Mouse (Mus musculus): ENCODE measurements around the gene Lhfp.
A peak's percentile ranks its signal among the peaks of the same experiment; 100 is the strongest.

Gene Lhfp

DNA sequence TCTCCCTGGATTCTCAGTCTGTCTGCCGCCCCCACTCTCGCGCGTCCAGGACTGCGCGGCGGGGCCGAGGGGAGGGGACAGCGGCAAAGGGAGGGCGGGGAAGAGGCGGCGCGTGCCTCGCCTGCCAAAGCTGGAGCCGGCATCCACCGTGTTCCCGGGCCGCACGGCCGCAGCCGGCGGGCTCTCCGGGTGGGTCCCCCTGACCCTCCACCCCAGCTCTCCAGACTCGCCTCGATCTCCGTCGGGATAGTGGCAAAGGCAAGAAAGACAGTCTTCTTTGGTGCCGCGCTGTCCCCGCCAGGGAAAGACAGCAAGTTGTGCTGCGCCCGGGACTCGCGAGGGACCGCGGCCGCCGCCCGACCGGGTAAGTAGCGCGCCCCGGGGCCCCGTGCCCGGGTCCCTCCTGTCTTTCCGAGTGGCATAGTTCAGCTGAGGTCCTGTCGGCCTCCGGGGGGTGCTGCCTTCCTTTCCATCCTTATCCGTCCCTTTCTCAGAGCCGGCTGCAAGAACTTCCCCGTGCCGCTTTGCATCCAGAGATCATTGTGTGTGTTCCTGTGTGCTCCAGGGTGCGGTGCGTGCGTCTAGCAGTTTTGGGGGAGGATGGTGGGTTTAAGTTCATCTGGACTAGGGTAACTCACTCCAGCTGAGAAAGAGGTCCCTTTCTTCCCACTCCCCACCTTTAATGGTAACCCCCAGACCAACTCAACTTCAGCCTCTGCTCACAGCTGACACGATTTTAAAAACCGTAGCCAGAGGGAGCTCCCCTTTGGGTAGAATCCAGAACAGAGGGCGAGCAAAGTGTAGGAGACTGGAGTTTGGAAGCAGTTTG lies at the start of gene Lhfp:
Gene Lhfp (plus strand): TSS at position 118 of the 829 bp plus-strand sequence.
- DNase-seq (ENCODE audit: low spot score): peak; percentile 43

DNA sequence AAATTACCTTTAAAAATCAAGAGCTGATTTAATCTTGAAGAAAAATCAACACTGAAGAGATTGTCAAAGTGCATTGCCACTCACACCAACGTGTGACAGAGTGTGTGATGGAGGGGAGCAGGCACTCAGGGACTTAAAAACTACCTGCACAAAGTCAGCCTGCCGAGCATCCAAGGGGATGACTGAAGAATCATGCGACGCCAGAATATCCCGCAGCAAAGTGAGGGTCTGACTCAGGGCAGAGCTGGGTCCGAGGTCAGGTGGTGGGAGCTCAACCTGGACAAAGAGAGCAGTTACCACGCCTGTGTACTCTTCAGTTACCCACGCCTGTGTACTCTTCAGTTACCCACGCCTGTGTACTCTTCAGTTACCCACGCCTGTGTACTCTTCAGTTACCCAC lies 48.0 kb upstream of the Lhfp start:
- DNase-seq (ENCODE audit: low spot score): no peak

DNA sequence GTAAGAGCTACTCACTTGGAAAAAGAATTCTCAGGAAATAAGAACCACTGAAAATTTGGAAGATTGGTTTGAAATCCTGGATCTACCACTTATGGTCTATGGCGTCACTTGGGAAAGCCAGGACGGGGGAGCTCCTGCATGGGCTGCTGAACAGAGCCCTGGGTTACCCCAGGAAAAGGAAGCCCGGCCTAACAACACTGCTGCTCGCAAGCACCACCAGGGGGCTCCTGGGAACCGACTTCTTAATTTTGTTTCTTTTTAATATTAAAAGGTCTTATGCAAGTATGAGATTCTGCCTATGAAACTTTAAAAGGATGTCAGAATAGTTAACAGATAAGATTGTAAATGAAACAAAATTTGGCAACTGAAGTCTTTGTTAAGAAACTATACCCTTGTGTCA lies 46.7 kb upstream of the Lhfp start:
- no peak for DNase-seq (ENCODE audit: low spot score)

DNA sequence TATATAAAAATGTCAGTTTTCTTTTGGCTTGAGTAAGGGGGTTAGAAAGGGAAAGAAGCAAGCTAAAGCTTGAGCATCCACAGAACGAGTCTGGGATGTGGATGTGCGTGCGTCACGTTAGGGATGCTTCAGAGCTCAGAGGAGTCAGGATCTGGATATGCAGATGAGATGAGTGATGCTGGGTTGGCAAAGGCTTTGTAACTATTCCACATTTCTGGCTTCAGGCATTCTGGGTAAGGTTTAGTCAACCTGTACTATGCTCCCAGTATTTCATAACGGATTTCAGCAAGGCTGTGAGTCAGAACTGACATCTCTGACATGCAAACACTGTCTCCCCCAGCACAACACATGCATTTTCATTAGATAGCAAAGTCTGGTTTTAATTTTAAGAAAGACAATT lies 44.7 kb upstream of the Lhfp start:
- no peak for DNase-seq (ENCODE audit: low spot score)

DNA sequence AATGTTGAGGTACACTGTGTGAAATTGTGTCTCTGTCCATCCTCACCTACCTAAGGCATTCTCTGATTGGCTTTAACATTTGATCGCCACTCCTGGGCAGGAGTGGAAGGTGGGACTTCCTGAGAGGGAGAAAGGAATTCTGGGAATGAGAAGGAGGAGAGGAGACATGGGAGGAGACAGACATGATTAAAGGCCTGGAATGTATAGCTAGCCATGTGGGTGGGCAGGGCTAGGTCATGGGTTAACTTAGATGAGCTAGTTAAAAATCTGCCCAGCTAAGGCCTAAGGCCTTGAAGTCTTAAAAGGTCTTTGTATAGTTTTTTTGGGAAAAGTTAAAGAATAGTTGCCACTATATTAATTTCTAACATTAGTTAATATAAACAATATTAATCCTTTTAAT lies 43.9 kb upstream of the Lhfp start:
- no peak for DNase-seq (ENCODE audit: low spot score)

DNA sequence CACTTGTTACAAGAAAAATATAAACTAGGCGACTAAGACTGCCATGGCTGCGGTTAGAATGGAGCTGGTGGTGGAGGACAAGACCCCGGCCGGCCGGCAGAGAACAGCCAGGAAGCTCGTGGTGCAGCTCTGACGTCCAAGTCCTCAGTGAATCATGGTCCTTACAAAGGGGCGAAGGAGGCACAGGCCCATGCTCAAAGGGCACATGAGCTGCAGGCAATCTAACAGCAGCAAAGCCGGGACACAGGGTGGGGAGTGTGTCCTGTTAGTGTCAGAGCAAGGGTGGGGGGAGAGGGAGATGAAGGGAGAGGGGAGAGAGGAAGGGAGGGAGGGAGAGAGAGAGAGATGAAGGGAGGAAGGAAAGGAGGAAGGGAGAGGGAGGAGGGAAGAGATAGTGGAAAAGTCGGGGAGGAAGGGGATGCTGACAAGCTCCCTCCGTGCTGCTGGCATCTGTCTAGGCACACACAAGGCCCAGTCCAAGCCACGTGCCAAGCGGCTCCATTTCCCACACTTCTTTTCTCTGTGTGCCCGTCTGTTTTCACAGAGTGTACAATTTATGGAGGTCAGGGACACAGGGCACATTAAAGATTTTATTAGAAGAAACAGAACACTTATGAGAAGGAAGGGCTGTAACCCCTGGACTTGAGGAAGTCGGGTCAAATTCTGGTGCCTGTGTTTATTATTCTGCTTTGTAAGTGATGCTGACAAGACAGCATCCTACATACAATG lies 42.1 kb upstream of the Lhfp start:
- no peak for DNase-seq (ENCODE audit: low spot score)

DNA sequence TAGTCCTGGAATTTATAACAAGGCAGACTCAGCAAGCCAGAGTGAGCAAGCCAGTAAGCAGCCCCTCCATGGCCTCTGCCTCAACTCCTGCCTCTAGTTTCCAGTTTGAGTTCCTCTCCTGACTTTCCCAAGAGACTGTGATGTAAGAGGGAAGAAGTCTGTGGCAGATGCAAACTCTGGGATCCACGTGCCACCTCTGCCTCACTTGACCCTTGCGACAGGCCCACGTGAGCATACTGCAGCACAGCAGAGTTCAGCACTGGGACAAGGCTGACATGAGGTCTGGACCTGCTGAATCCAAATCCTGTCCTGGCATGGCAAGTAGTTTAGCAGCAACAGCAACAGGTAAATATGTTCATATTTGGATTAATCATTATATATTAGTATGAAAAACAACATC lies 41.3 kb upstream of the Lhfp start:
- DNase-seq (ENCODE audit: low spot score): no peak

DNA sequence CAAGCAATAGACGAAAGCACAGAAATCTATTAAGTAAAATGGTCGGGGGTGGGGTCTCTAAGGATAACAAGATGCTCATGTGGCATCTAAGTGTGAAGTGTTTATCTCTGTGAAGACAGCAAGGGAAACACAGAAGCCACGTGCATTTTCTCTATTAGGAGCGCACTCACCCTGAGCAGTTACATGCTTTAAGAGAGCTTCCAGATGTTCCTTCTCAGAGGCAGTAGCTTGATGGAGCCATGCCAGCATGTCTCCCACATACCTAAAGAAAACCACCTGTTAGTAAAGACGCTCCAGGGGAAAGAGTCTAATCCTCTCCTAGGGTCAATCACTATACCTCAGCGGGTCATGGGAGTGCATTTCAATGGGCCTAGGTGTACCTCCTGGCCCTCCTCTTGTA lies 39.3 kb upstream of the Lhfp start:
- no peak for DNase-seq (ENCODE audit: low spot score)

DNA sequence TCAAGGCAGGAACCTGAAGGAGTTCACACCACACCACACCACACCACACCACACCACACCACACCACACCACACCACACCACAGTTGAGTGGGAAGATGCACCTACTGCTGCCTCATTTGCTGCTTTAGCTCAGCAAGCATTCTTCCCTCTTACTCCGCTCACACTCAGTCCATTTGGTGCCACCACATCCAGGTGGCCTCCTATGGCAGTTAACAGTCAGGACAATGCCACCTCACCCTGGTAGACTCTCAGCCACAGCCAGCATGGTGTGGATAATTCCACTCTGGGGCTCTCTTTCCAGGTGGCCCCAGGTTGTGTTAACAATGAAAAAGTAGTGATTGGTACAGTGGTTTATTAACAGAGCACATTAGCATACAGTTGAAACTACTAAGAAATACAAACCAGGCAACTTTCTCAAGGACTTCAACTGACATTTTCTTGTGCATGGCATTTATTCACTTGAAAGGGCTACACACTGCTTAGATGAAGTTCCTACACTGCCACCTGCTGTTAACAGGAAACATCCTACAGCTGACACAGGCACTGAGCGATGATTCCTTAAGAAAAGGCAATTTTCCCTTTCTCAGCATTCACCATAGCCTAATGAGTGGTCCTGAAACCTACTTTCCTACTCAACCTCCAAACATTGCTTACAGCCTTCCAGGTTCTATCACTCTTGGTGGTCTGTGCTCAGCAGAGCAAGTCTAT lies 36.8 kb upstream of the Lhfp start:
- DNase-seq (ENCODE audit: low spot score): peak; percentile 37

DNA sequence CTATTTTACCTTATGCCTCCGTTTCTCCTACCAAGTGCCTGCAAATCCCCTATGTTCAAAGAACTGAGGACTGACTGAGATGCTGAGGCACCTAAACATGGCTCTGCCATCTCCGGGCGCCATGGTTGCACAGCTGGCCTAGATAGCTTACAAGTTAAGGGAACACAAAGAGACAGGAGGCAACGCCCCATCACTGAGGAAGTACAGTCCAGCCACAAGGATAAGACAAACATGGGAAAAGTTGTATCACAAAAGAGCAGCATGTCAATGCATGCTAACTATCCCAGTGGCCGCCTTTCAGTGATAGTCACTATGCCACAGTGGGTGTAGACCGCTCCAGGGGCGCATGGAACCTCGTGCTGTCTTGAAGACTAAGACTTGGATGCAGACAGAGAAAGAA lies 33.9 kb upstream of the Lhfp start:
- no peak for DNase-seq (ENCODE audit: low spot score)

DNA sequence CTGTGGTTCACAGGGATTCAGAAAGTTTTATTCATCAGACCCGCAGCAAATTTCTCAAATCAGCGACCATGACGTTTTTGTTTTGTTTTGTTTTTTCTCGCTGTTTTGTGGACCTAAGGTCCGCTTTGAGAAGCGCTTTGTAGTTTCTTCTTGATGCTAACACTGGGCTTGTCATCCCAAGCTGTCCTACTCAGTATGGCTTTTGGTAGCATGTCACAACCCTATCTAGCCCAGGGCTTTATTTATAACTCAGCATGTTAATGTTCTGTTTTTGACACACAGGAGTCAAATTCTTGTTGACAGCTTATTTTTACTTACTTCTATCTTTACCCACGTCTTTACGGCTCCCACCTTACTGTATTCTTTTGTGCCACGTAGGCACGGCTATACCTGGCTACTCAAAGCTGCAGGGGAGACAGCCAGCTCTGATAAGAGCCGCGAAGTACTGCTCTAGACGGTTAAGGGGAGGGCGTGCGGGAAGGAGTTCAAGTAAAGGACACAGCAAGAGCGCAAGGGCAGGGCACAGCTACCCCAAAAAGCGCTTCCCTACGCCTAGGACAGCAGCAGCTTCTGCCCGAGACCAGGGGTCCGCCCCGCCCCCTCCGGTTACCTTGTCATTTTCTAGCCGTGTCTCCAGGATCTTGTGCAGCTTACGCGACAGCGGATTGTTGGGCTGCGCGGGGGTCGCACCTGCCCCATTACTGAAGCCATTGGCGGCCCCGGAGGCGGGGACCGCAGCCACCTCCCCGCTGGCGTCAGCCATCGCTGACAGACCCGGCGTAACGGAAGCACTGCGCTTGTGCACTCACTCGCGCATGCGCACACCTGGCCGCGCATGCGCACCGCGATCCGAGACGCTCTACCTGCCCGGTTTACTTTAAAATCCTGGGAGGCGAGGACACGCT lies 24.6 kb upstream of the Lhfp start, which contains the start of gene Cog6:
Gene Cog6 (minus strand): TSS at position 802 of the 905 bp plus-strand sequence.
- DNase-seq (ENCODE audit: low spot score): peak; percentile 87

DNA sequence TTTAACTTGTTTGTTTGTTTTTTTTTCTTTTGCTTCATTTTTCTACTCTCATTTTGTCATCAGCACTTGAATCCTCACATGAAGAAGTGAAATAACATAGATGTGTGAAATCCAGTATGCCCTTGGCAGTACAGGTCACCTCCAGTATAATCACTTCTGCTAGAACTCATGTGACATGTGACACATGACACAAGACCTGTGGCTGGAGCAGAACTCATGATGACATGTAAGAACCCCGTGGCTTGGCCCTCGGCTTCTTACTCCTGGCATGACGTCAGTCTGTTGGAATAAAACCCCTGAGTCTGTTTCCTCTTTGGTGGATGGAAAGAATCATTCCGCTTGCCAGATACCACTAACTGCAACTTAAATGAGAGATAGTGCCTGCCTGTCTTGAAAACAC lies 14.0 kb upstream of the Lhfp start:
- DNase-seq (ENCODE audit: low spot score): no peak

DNA sequence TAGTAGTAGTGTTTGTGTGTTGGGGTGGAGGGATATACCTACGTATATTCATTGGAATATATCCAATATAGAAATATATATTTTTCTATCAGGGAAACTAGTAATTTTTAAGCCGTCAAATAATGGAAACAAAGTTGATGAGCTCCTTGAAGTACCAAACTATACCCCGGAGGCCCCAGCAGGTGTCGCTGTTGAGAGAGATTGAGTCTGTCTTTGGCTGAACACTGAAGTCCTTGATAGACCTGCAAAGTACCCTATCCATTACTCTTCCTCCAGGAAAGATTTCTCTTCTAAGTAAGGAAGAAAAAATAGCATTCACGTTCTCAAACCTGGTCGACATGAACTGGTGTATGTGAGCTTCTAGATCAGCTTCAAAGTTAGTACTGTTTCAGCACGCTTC lies 12.3 kb upstream of the Lhfp start:
- DNase-seq (ENCODE audit: low spot score): peak; percentile 74

DNA sequence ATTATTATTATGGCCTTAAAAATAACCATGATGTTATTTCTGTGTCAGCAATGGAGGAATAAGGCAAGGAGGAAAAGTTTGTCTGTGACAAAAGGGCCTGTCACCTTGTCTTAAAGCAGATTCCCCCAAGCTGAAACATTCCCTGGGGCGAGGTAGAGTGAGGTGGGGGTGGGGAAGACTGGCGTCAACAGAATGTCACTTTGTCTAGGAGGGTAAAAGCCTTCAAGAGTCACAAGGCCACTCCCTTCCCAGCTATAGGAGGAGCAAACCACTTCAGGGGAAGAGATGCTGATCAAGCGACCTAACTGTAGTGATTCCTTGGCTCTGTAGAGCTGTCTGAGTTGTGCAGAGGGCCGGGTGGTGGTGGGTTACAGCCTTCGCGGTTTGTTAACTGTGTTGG lies 9.7 kb upstream of the Lhfp start:
- DNase-seq (ENCODE audit: low spot score): no peak

DNA sequence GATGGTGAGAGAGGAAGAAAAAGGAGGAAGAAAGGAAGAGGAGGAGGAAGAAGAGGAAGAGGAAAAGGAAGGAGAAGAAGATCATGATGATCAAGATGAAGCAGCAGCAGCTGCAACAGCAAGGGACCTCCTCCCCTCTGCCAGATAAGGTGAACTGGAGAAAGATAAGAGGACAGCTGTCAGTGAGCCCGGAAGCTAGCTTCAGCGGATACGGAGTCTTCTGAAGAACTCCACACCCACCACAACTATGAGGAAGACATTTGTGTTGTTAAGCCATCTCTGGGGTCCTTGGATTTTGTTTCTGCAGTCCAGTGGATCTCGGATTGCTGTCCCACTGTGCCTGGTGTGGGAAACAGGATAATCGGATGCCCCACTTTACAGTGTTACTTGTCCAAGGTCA lies 8.9 kb upstream of the Lhfp start:
- DNase-seq (ENCODE audit: low spot score): no peak

DNA sequence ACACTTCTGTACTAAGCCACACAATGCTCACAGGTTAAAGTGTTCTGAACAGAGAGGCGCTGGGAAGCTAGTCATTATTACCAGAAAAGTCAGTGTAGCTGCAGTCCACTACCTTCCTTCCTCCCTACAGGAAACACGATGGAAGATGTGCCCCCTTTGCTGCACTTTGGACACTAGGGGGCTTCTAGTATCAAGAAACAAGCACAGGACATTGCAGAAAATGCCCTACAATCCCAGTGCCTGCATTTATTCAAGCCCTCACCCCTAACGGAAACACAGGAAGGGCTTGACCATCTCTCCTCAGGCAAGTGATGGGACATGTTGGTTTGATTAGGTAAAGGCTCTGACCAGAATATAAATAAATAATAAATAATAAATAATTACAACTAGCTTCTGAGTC lies 7.9 kb upstream of the Lhfp start:
- no peak for DNase-seq (ENCODE audit: low spot score)

DNA sequence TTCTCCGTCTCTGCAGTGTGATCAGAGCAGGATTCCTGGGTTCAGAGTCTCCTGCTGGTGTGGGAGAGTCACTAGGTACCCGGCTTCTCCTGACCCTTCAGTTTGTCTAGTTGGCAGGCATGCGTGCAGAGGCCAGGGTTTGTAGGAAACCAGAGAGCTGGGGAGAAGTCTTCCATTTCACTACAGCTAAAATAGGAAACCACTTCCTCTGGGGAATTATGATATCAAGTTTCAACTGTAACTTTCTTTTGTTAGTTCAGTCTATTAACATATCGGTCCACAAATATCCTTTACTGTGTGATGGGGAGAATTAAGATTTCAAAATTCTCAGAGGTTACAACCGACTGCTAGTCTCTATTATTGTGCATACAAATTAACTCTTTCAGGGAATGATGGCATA lies 5.3 kb upstream of the Lhfp start:
- DNase-seq (ENCODE audit: low spot score): no peak

DNA sequence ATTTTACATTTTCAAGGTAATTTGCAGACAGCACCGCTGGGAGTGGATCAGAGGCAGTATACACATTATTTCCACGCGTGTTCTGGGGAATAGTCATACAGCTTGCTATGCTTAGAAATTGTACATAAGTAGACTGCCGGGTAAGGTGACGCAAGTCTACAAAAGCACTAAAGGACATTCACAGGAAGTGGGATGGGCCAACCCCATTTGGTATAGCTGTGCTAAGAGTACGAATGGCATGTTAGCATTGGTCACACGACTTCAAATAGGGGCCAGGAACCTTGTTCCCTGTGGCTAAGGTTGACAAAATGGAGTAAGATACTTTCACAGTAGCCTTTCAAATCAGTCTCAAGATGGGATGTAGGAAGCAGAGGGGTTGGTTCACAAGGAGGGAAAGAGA lies 4.4 kb upstream of the Lhfp start:
- no peak for DNase-seq (ENCODE audit: low spot score)

DNA sequence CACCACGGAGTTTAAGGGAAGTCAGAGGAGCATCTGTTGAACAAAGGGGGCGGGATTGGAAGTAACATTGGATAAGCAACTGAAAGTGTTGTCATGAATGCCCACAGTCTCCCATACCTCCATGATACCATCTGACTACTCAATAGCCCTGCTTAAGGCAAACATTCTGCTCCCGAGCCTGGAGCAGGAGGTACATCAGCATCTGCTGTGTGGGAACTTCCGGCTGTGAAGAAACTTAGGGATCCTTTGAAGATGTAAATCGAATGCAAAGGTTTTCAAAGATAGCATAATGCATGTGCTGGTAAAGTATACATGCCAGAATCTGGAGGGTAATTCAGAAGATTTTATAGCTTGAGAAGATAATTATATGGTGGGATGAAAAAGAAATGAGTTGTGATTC lies 2.4 kb upstream of the Lhfp start:
- no peak for DNase-seq (ENCODE audit: low spot score)

DNA sequence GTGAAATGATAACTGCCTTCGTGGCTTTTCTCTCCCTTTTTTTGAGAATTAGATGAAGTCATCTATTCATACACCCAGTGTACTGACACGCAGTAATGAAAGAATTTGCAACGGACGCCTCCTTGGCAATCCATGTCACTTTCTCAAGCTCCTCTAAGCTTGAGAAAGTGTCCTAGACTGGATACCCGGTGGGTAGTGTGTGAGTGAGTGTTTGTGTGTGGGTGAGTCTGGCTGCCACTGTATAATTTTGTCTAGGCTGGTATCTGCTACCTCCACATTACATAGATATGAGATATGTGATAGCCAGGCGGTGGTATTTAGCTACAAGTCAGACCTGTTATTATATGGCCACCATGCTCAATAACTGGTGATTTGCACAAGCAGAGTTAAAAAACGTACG lies 1.6 kb upstream of the Lhfp start:
- no peak for DNase-seq (ENCODE audit: low spot score)

DNA sequence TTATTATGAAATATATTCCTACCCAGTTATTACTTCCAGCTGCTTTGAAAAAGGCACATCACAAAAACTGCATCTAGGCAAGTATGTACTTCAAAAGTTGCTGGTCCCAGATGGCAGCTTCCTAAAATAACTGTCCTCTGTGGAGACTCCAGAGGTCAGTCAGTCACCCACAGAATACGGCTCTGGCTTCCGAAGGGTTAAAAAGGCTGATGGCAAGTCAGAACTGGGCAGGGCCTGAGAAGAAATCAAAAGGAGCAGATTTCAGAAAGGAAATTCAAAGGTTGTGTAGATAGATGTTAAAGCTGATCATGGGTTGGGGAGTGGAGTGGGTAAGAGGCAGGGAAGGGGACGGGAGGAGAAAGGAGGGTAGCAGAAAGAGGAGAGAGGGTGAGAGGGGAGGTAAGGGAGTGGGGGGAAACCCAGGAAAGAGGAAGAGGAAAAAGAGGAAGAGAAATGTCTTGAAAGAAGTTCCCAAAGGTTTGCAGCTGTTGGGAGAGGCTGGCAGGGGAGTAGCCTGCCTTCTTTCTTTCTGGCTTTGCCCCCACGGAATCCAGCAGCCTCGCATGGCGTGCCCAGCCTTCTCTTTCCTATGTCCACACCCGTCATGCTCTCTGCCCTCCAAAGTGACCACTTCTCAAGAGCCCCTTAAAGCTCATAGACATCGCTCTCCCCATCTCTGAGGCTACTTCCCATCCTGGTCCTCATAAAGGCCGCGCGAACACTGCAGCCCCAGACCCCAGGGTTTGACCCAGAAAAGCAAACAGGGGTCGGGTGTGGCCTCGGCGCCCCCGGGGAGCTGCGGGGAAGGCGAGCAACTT lies 526 bp upstream of the Lhfp start:
- DNase-seq (ENCODE audit: low spot score): no peak

Measured in layer of hippocampus, adult 11-12 months (tissue).